ENCODE assay signal across 23 mouse cellular contexts in genomic region chr11:48748066-48748465, GRCm38 (mm10). TPM values are rescaled to one million over a fixed set of nuclear protein-coding genes. Genes with fewer than 3 reads are reported as not detected.
DNase-seq lines count a peak whose midpoint lies in the region; ATAC-seq and TF ChIP-seq lines count a peak whose summit lies in the region.
"Had no signal": no experiment of that assay in that cellular context is flagged by ENCODE, and none has a peak within 500 bp of the region (broad histone marks: within the 10 kb centered on the region; RNA-seq: fewer than 3 reads in every experiment).

No protein-coding gene starts in this region.

- DNase-seq in lung, adult 18-20 months = no peak
- peak; percentile 26 for DNase-seq in lung, postnatal 25 days (ENCODE audit: low spot score)
- no peak for DNase-seq in lung, adult 2 months
- DNase-seq in 3T3-L1 (ENCODE audit: low read depth, low spot score) = peak; percentile 29
- peak; percentile 12 for DNase-seq in fibroblast of lung, adult 2 months (ENCODE audit: low read depth)
- DNase-seq in midbrain, embryonic 14.5 days = no peak
- DNase-seq: adrenal gland, adult 8-10 months; adrenal gland, postnatal 14 days; adrenal gland, postnatal 36 days; cerebellum, adult 11-12 months; cerebellum, adult 2 months; cerebellum, adult 9-10 months; cerebellum, postnatal 10 days; cerebellum, postnatal 25 days had no signal

- H3K9ac ChIP-seq in lung, embryonic 16.5 days (ENCODE audit: low read length) = no peak overlapping the region
- no peak overlapping the region for H3K9ac ChIP-seq in midbrain, embryonic 14.5 days (replicated peaks; ENCODE audit: low read length)
- H3K9ac ChIP-seq: embryonic facial prominence, embryonic 12.5 days; forebrain, embryonic 12.5 days had no signal

- H3K4me3 ChIP-seq in lung, embryonic 16.5 days (ENCODE audit: low read length) = no peak overlapping the region
- no peak overlapping the region for H3K4me3 ChIP-seq in lung, adult 2 months (replicated peaks; ENCODE audit: extremely low read depth, low read depth, low read length)
- no peak overlapping the region for H3K4me3 ChIP-seq in midbrain, embryonic 14.5 days (replicated peaks; ENCODE audit: low read depth, low read length)
- H3K4me3 ChIP-seq: embryonic facial prominence, embryonic 10.5 days; embryonic facial prominence, embryonic 12.5 days; forebrain, embryonic 10.5 days; forebrain, embryonic 12.5 days had no signal

- no peak for TF ChIP-seq CTCF in lung, adult 2 months (IDR thresholded peaks at IDR 0.05; ENCODE audit: insufficient read depth, low read length)

- H3K36me3 ChIP-seq in lung, embryonic 16.5 days (ENCODE audit: control insufficient read depth, insufficient read depth, low read length) = no peaks in the 10 kb centered on the region
- H3K36me3 ChIP-seq in midbrain, embryonic 14.5 days (ENCODE audit: control insufficient read depth, insufficient read depth, low read length) = no peaks in the 10 kb centered on the region
- H3K36me3 ChIP-seq: embryonic facial prominence, embryonic 10.5 days; embryonic facial prominence, embryonic 12.5 days; forebrain, embryonic 10.5 days; forebrain, embryonic 12.5 days had no signal

- no peaks in the 10 kb centered on the region for H3K27me3 ChIP-seq in lung, embryonic 16.5 days (ENCODE audit: control insufficient read depth, insufficient read depth, low read depth, low read length)
- no peaks in the 10 kb centered on the region for H3K27me3 ChIP-seq in midbrain, embryonic 14.5 days (ENCODE audit: control insufficient read depth, insufficient read depth, low read length)
- H3K27me3 ChIP-seq: embryonic facial prominence, embryonic 12.5 days; forebrain, embryonic 12.5 days; Patski had no signal

- no peak for TF ChIP-seq POLR2A in lung, adult 2 months (IDR thresholded peaks at IDR 0.05; ENCODE audit: borderline replicate concordance, extremely low read depth, low read depth, low read length)

- no peaks in the 10 kb centered on the region for H3K4me1 ChIP-seq in lung, embryonic 16.5 days (replicated peaks; ENCODE audit: control insufficient read depth, insufficient read depth, low read length)
- no peaks in the 10 kb centered on the region for H3K4me1 ChIP-seq in lung, adult 2 months (ENCODE audit: control insufficient read depth, insufficient read depth, low read length)
- H3K4me1 ChIP-seq in midbrain, embryonic 14.5 days (ENCODE audit: control insufficient read depth, insufficient read depth, low read length) = no peaks in the 10 kb centered on the region
- H3K4me1 ChIP-seq: embryonic facial prominence, embryonic 10.5 days; embryonic facial prominence, embryonic 12.5 days; forebrain, embryonic 10.5 days; forebrain, embryonic 12.5 days had no signal

- H3K9me3 ChIP-seq in lung, embryonic 16.5 days (ENCODE audit: control insufficient read depth, low read length) = no peaks in the 10 kb centered on the region
- H3K9me3 ChIP-seq in midbrain, embryonic 14.5 days (ENCODE audit: control insufficient read depth, low read length) = no peaks in the 10 kb centered on the region
- H3K9me3 ChIP-seq: embryonic facial prominence, embryonic 12.5 days; forebrain, embryonic 10.5 days; forebrain, embryonic 12.5 days had no signal

- no peak overlapping the region for H3K27ac ChIP-seq in lung, embryonic 16.5 days (ENCODE audit: low read length)
- no peak overlapping the region for H3K27ac ChIP-seq in midbrain, embryonic 14.5 days (replicated peaks; ENCODE audit: low read depth, low read length)
- H3K27ac ChIP-seq: embryonic facial prominence, embryonic 10.5 days; embryonic facial prominence, embryonic 12.5 days; forebrain, embryonic 10.5 days; forebrain, embryonic 12.5 days had no signal

- WGBS in lung, embryonic 16.5 days = 38% methylated on average over 2 of the region's 2 CpGs
- WGBS in lung, adult 2 months = 56% methylated on average over 2 of the region's 2 CpGs
- 79% methylated on average over 2 of the region's 2 CpGs for WGBS in midbrain, embryonic 14.5 days

- ATAC-seq in lung, embryonic 16.5 days (ENCODE audit: low read depth) = 0 out of 2 replicates have a peak, but pooled peaks have one; percentile 34
- ATAC-seq in midbrain, embryonic 14.5 days (ENCODE audit: low FRiP score, low TSS enrichment) = no peak
- ATAC-seq: activated CD4-positive, CD25-positive, alpha-beta regulatory T cell, adult 4 months; forebrain, embryonic 14.5 days; forebrain, embryonic 16.5 days; Patski had no signal

- H3K4me2 ChIP-seq in lung, embryonic 16.5 days (ENCODE audit: low read depth, low read length) = no peak overlapping the region
- H3K4me2 ChIP-seq in midbrain, embryonic 14.5 days (ENCODE audit: low read length) = no peak overlapping the region
- H3K4me2 ChIP-seq: embryonic facial prominence, embryonic 12.5 days; forebrain, embryonic 12.5 days had no signal

RNA-seq across cellular contexts. Expression of gene Rack1, which starts 52.1 kb away (rescaled TPM):
- 657 and 669 TPM in 2 replicates for polyA plus RNA-seq in lung, embryonic 16.5 days (2015; fragmentation: Nextera tagmentation; extraction: Ambion mirVana)
- 1,286 and 1,489 TPM in 2 replicates for polyA plus RNA-seq in lung, adult 2 months (2012; rRNA removed)
- 505 and 506 TPM in 2 replicates for polyA plus RNA-seq in midbrain, embryonic 14.5 days (2014; fragmentation: Nextera tagmentation; extraction: Ambion mirVana)

Comparison
In these comparisons a context has a peak if more than half of its experiments do, and no peak if none do; other contexts are left out.
1. DNase-seq: peak in lung, postnatal 25 days (single experiment), 3T3-L1 (single experiment) and fibroblast of lung, adult 2 months (single experiment); none in lung, adult 18-20 months (0 of 2), lung, adult 2 months (single experiment) and midbrain, embryonic 14.5 days (single experiment).